Mouse (Mus musculus) liver, postnatal 0 days (tissue): Measurements from ENCODE around the gene Gm21992.

Experiments
- CTCF ChIP-seq: sonication (generic); IDR thresholded peaks from 2 replicates; pipeline ENCODE4 v1.5.1; 2016; ENCODE audit warnings: antibody characterized with exemption, low read depth
- EP300 ChIP-seq: IDR thresholded peaks from 2 replicates; pipeline ENCODE4 v1.6.1; 2016; ENCODE audit warnings: antibody characterized with exemption, low read depth, mild to moderate bottlenecking

- TF ChIP-seq CTCF (no peak), EP300 (no peak)
Observed at GRCm38 (mm10) chr19:4747631-4748312, 63.6 kb downstream of the Gm21992 start.
